Mouse (Mus musculus): ENCODE results near the gene Fam189b.

DNA sequence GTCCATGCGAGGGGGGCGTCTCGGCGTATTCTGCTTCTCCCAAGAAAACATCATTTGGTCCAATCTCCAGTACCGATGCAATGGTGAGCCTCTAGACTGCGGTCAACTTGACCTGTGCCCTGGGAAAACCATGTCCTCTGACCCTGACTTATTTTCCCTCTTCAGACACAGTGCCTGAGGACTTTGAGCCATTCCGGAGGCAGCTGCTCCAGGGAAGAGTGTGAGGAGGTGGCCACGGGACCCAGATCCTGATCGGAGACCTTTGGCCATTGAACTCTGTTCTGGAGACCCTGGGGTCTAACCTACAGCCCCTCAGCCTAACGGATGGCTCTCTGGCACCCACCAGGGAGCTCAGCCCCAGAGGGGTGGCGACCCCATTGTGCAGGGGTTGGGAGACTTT lies 43.4 kb downstream of the Fam189b start:
- TF ChIP-seq CTCF (IDR thresholded peaks at IDR 0.05; ENCODE audit: low read depth, low read length) (no peak), POLR2A (IDR thresholded peaks at IDR 0.05; ENCODE audit: borderline replicate concordance, low read depth, low read length) (no peak)
